Mouse (Mus musculus) kidney, postnatal 0 days (tissue): ENCODE measurements around the gene Rbbp4. TPM values are rescaled to one million over a fixed set of nuclear protein-coding genes. Genes with fewer than 3 reads are reported as not detected.

Experiments
- ATAC-seq: fragments of 200-750 bp; cut with Nextera tagmentation; replicated peaks from 2 replicates; pipeline ENCODE4 v1.8.0; 2017; ENCODE audit warnings: low read depth, moderate number of reproducible peaks, moderate TSS enrichment, moderate library complexity; ENCODE audit not compliant: low FRiP score
- DNase-seq: peaks from one replicate; pipeline ENCODE4 v3.0.0-alpha.2; 2016; ENCODE audit warnings: low spot score
- H3K27ac ChIP-seq: fragments of 300-500 bp; sonication (generic); 2 replicates; pipeline ENCODE4 v1.5.1; 2014; ENCODE audit warnings: mild to moderate bottlenecking
- H3K27me3 ChIP-seq: fragments of 300-500 bp; sonication (generic); 2 replicates; pipeline ENCODE4 v1.6.1; 2014; ENCODE audit warnings: low read length, mixed read lengths; ENCODE audit not compliant: insufficient read depth
- H3K36me3 ChIP-seq: fragments of 300-500 bp; sonication (generic); 2 replicates; pipeline ENCODE4 v1.6.1; 2014; ENCODE audit warnings: low read length, mixed read lengths; ENCODE audit not compliant: insufficient read depth
- H3K4me1 ChIP-seq: fragments of 300-500 bp; sonication (generic); replicated peaks from 2 replicates; pipeline ENCODE4 v1.6.1; 2014; ENCODE audit warnings: antibody characterized with exemption, low read length, mixed read lengths; ENCODE audit not compliant: insufficient read depth
- H3K4me2 ChIP-seq: fragments of 300-500 bp; sonication (generic); 2 replicates; pipeline ENCODE4 v1.6.1; 2014; ENCODE audit warnings: mild to moderate bottlenecking, low read length, moderate library complexity, mixed read lengths
- H3K4me3 ChIP-seq: fragments of 300-500 bp; sonication (generic); replicated peaks from 2 replicates; pipeline ENCODE4 v1.5.1; 2014; ENCODE audit warnings: low read depth, low read length
- H3K9ac ChIP-seq: fragments of 300-500 bp; sonication (generic); 2 replicates; pipeline ENCODE4 v1.6.1; 2014; ENCODE audit warnings: low read depth, low read length
- H3K9me3 ChIP-seq: fragments of 300-500 bp; sonication (generic); replicated peaks from 2 replicates; pipeline ENCODE4 v1.6.1; 2016; ENCODE audit warnings: low read length, inconsistent platforms, mixed read lengths
- CTCF ChIP-seq: IDR thresholded peaks from 2 replicates; pipeline ENCODE4 v1.5.1; 2016; ENCODE audit warnings: antibody characterized with exemption, low read depth, mild to moderate bottlenecking, moderate library complexity
- WGBS: fragments of 180-500 bp; shearing (Covaris S2); extraction: QIAGEN DNeasy Blood & Tissue Kit; methylation state at CpG from one replicate; pipeline ENCODE4 v1.1.7; 2014; 5-methylcytosine and 5-hydroxymethylcytosine counted together
- polyA plus RNA-seq: library from polyadenylated mRNA; unstranded; fragments of >200 nt; fragmentation: Nextera tagmentation; extraction: Ambion mirVana; gene quantifications from 2 replicates; pipeline ENCODE4 v1.2.1, GENCODE M21; 2015

The Rbbp4 gene
- polyA plus RNA-seq, 1 experiment from 2014 or later, result 339 TPM

- H3K4me1 ChIP-seq, result no peaks in the 10 kb centered on the region
- DNase-seq, result no peak
- no peaks in the 10 kb centered on the region for H3K9me3 ChIP-seq
- no peak overlapping the region for H3K27ac ChIP-seq
- no peak for TF ChIP-seq CTCF
- H3K4me2 ChIP-seq, result no peak overlapping the region
- peaks cover 12% of the 10 kb centered on the region; the same call in 1 of the 2 replicates for H3K36me3 ChIP-seq
- WGBS, result 84% methylated on average over 2 of the region's 2 CpGs
- H3K9ac ChIP-seq, result no peak overlapping the region
- ATAC-seq, result no peak
- no peaks in the 10 kb centered on the region for H3K27me3 ChIP-seq
- no peak overlapping the region for H3K4me3 ChIP-seq
Measured at GRCm38 (mm10) chr4:129342705-129343104, 7.5 kb upstream of the Rbbp4 start.

- Histone ChIP-seq H3K9me3 (no peaks in the 10 kb centered on the region), H3K27me3 (no peaks in the 10 kb centered on the region), H3K4me3 (no peak overlapping the region), H3K4me2 (no peak overlapping the region), H3K9ac (no peak overlapping the region), H3K27ac (no peak overlapping the region), H3K4me1 (no peaks in the 10 kb centered on the region), H3K36me3 (peaks cover 12% of the 10 kb centered on the region; the same call in 1 of the 2 replicates)
- 88% methylated on average over 1 of the region's 1 CpGs for WGBS
- ATAC-seq (no peak), DNase-seq (no peak)
- TF ChIP-seq CTCF, result peak; percentile 25; the same call in 1 of the 2 replicates
Measured at GRCm38 (mm10) chr4:129341888-129342287, 6.7 kb upstream of the Rbbp4 start.

GRCm38 (mm10) chr4:129339743-129340142 is 4.6 kb upstream of the Rbbp4 start:
- H3K9me3 ChIP-seq, result no peaks in the 10 kb centered on the region
- DNase-seq (no peak), ATAC-seq (no peak)
- H3K27ac ChIP-seq, result no peak overlapping the region
- H3K9ac ChIP-seq, result no peak overlapping the region
- WGBS, result 100% methylated on average over 3 of the region's 3 CpGs
- peaks cover 12% of the 10 kb centered on the region; the same call in 1 of the 2 replicates for H3K36me3 ChIP-seq
- H3K4me2 ChIP-seq, result no peak overlapping the region
- no peaks in the 10 kb centered on the region for H3K4me1 ChIP-seq
- no peaks in the 10 kb centered on the region for H3K27me3 ChIP-seq
- H3K4me3 ChIP-seq, result no peak overlapping the region
- TF ChIP-seq CTCF, result no peak

- Histone ChIP-seq H3K4me1 (peaks cover 15% of the 10 kb centered on the region; the same call in 1 of the 2 replicates), H3K27me3 (no peaks in the 10 kb centered on the region), H3K36me3 (peaks cover 3% of the 10 kb centered on the region; the same call in 1 of the 2 replicates), H3K27ac (peak overlapping the region; percentile 98), H3K4me3 (peak overlapping the region; percentile 92), H3K9ac (peak overlapping the region; percentile 70), H3K4me2 (peak overlapping the region; percentile 86), H3K9me3 (no peaks in the 10 kb centered on the region)
- no peak; the same call in 1 of the 2 replicates for TF ChIP-seq CTCF
- no peak for DNase-seq
- ATAC-seq, result no peak
- 29% methylated on average over 14 of the region's 14 CpGs for WGBS
Measured at GRCm38 (mm10) chr4:129336291-129336690, 1.1 kb upstream of the Rbbp4 start.

- Histone ChIP-seq H3K4me3 (peak overlapping the region; percentile 92), H3K9me3 (no peaks in the 10 kb centered on the region), H3K4me2 (peak overlapping the region; percentile 67), H3K36me3 (peaks cover 8% of the 10 kb centered on the region; the same call in 1 of the 2 replicates), H3K27ac (peak overlapping the region; percentile 98), H3K4me1 (peaks cover 19% of the 10 kb centered on the region; the same call in 1 of the 2 replicates), H3K9ac (peak overlapping the region; percentile 97), H3K27me3 (no peaks in the 10 kb centered on the region)
- DNase-seq (peak; percentile 56), ATAC-seq (no peak; the same call in none of the 2 replicates)
- TF ChIP-seq CTCF, result no peak
- under 1% methylated on average over 52 of the region's 62 CpGs for whole genome bisulfite sequencing
Measured at GRCm38 (mm10) chr4:129334677-129335215, 424 bp downstream of the Rbbp4 start.

- DNase-seq (no peak), ATAC-seq (no peak)
- Histone ChIP-seq H3K36me3 (peaks cover 19% of the 10 kb centered on the region), H3K4me2 (peak overlapping the region; percentile 67), H3K27me3 (no peaks in the 10 kb centered on the region), H3K4me3 (no peak overlapping the region), H3K9ac (0 out of 2 replicates have a peak overlapping the region, but pooled peaks have one; percentile 4), H3K4me1 (peaks cover 19% of the 10 kb centered on the region; the same call in 1 of the 2 replicates), H3K9me3 (no peaks in the 10 kb centered on the region), H3K27ac (no peak overlapping the region)
- 0 out of 2 replicates have a peak, but pooled peaks have one; percentile 8 for TF ChIP-seq CTCF
- WGBS, result 19% methylated on average over 1 of the region's 1 CpGs
Measured at GRCm38 (mm10) chr4:129332846-129333245, 2.3 kb downstream of the Rbbp4 start.
